Mouse (Mus musculus) C2C12 (cell line): ENCODE results near the gene Olfr1357. TPM values are rescaled to one million over a fixed set of nuclear protein-coding genes. Genes with fewer than 3 reads are reported as not detected.

Experiments
- H3K27me3 ChIP-seq: one replicate; pipeline ENCODE4 v1.6.1; 2011; ENCODE audit not compliant: control insufficient read depth, insufficient read depth, insufficient read length
- H3K36me3 ChIP-seq: one replicate; pipeline ENCODE4 v1.6.1; 2011; ENCODE audit not compliant: control insufficient read depth, insufficient read depth
- H3K4me3 ChIP-seq: one replicate; pipeline ENCODE4 v1.5.1; 2011; ENCODE audit warnings: mild to moderate bottlenecking, control low read depth; ENCODE audit not compliant: poor library complexity, insufficient read depth, severe bottlenecking
- H3K79me2 ChIP-seq: one replicate; pipeline ENCODE4 v1.6.1; 2011; ENCODE audit not compliant: control insufficient read depth, insufficient read depth
- H3K79me3 ChIP-seq: one replicate; pipeline ENCODE4 v1.6.1; 2011; ENCODE audit warnings: low read depth, control low read depth
- H3ac ChIP-seq: one replicate; pipeline ENCODE3; 2011; ENCODE audit warnings: low read depth; ENCODE audit not compliant: control insufficient read depth, insufficient read length
- CEBPB ChIP-seq: IDR thresholded peaks from one replicate; pipeline ENCODE4 v1.6.1; 2011; ENCODE audit warnings: low read depth, mild to moderate bottlenecking, control low read depth, moderate library complexity
- CTCF ChIP-seq: IDR thresholded peaks from one replicate; pipeline ENCODE4 v1.5.1; 2011; ENCODE audit not compliant: control insufficient read depth, insufficient read depth, insufficient read length
- FOSL1 ChIP-seq: IDR thresholded peaks from one replicate; pipeline ENCODE4 v1.8.0; 2011; ENCODE audit warnings: mild to moderate bottlenecking, low read length; ENCODE audit not compliant: poor library complexity, insufficient read depth, severe bottlenecking
- MAX ChIP-seq: IDR thresholded peaks from one replicate; pipeline ENCODE4 v1.6.1; 2011; ENCODE audit warnings: mild to moderate bottlenecking, control low read depth
- MYOD1 ChIP-seq: IDR thresholded peaks from one replicate; pipeline ENCODE4 v1.6.1; 2011; ENCODE audit warnings: low read depth; ENCODE audit not compliant: control insufficient read depth, insufficient read length
- MYOG ChIP-seq: IDR thresholded peaks from one replicate; pipeline ENCODE4 v1.6.1; 2011; ENCODE audit not compliant: control insufficient read depth, insufficient read length; ENCODE audit errors: extremely low read depth
- USF1 ChIP-seq: IDR thresholded peaks from one replicate; pipeline ENCODE4 v1.6.1; 2011; ENCODE audit warnings: low read depth, mild to moderate bottlenecking, control low read depth, moderate library complexity
- polyA plus RNA-seq: library from polyadenylated mRNA; unstranded; fragments of >200 nt; fragmentation: generic; extraction: Trizol; gene quantifications from one replicate; pipeline ENCODE4 v1.2.1, GENCODE M21; 2012; ENCODE audit warnings: missing spikeins

Gene Olfr1357
- polyA plus RNA-seq, 1 experiment = not detected

GRCm38 (mm10) chr10:78570416-78570815 is 47.5 kb downstream of the Olfr1357 start:
- H3K27me3 ChIP-seq = no peaks in the 10 kb centered on the region
- H3K4me3 ChIP-seq = no peak overlapping the region
- TF ChIP-seq CEBPB (no peak), MYOG (no peak), MYOD1 (no peak), FOSL1 (no peak), USF1 (no peak), CTCF (no peak), MAX (no peak)
- H3K79me3 ChIP-seq = no peaks in the 10 kb centered on the region
- H3K36me3 ChIP-seq = no peaks in the 10 kb centered on the region
- H3K79me2 ChIP-seq = no peaks in the 10 kb centered on the region
- no peak overlapping the region for H3ac ChIP-seq

- H3K27me3 ChIP-seq = no peaks in the 10 kb centered on the region
- no peaks in the 10 kb centered on the region for H3K79me3 ChIP-seq
- no peaks in the 10 kb centered on the region for H3K79me2 ChIP-seq
- H3ac ChIP-seq = no peak overlapping the region
- no peaks in the 10 kb centered on the region for H3K36me3 ChIP-seq
- TF ChIP-seq MYOD1 (no peak), FOSL1 (no peak), MAX (no peak), CEBPB (no peak), CTCF (no peak), MYOG (no peak), USF1 (no peak)
- no peak overlapping the region for H3K4me3 ChIP-seq
These were observed 48.2 kb downstream of the Olfr1357 start for GRCm38 (mm10) chr10:78569686-78570085.

GRCm38 (mm10) chr10:78569191-78569590 is 48.7 kb downstream of the Olfr1357 start:
- H3K79me2 ChIP-seq = no peaks in the 10 kb centered on the region
- no peaks in the 10 kb centered on the region for H3K27me3 ChIP-seq
- no peak for TF ChIP-seq FOSL1
- TF ChIP-seq MYOD1 = no peak
- no peak for TF ChIP-seq CEBPB
- no peak for TF ChIP-seq CTCF
- TF ChIP-seq MYOG = no peak
- no peak for TF ChIP-seq MAX
- TF ChIP-seq USF1 = no peak
- H3K79me3 ChIP-seq = no peaks in the 10 kb centered on the region
- H3ac ChIP-seq = no peak overlapping the region
- no peaks in the 10 kb centered on the region for H3K36me3 ChIP-seq
- H3K4me3 ChIP-seq = no peak overlapping the region

- Histone ChIP-seq H3ac (no peak overlapping the region), H3K4me3 (no peak overlapping the region)
- TF ChIP-seq MYOG (no peak), CEBPB (no peak), MAX (no peak), MYOD1 (no peak), FOSL1 (no peak), CTCF (no peak)
These were observed 52.8 kb downstream of the Olfr1357 start for GRCm38 (mm10) chr10:78565070-78565469.

More at GRCm38 (mm10) chr10:78565070-78565469, 52.8 kb downstream of the Olfr1357 start:
- Histone ChIP-seq H3K36me3 (no peaks in the 10 kb centered on the region), H3K27me3 (no peaks in the 10 kb centered on the region), H3K79me3 (no peaks in the 10 kb centered on the region), H3K79me2 (no peaks in the 10 kb centered on the region)

Other genes with a start within 250 kb of the Olfr1357 start
- 154 TPM for gene Rrp1, start 205.0 kb downstream of the Olfr1357 start, polyA plus RNA-seq
- 355 TPM for gene Cstb, start 192.4 kb downstream of the Olfr1357 start, polyA plus RNA-seq
- gene Pdxk, start 153.1 kb downstream of the Olfr1357 start, polyA plus RNA-seq = 10.6 TPM
- not detected for gene Olfr1358, start 100.6 kb downstream of the Olfr1357 start, polyA plus RNA-seq
- gene Ilvbl, start 43.7 kb downstream of the Olfr1357 start, polyA plus RNA-seq = 23.7 TPM
- gene Syde1, start 26.1 kb downstream of the Olfr1357 start, polyA plus RNA-seq = 37.2 TPM
- not detected for gene Casp14, start 100.2 kb upstream of the Olfr1357 start, polyA plus RNA-seq
- not detected for gene Ccdc105, start 135.0 kb upstream of the Olfr1357 start, polyA plus RNA-seq
- not detected for gene Slc1a6, start 162.4 kb upstream of the Olfr1357 start, polyA plus RNA-seq
- not detected for gene Olfr1356, start 234.1 kb upstream of the Olfr1357 start, polyA plus RNA-seq